Mouse (Mus musculus) CH12.LX (cell line): ENCODE results near the gene Syt12. TPM values are rescaled to one million over a fixed set of nuclear protein-coding genes. Genes with fewer than 3 reads are reported as not detected.
A peak's percentile ranks its signal among the peaks of the same experiment; 100 is the strongest.

Experiments
- DNase-seq: peaks from one replicate; pipeline ENCODE4 v3.0.0-alpha.2; 2013; ENCODE audit errors: extremely low read depth
- H3K27ac ChIP-seq: 2 replicates; pipeline ENCODE4 v1.5.1; 2012; ENCODE audit warnings: low read depth, mild to moderate bottlenecking, control low read depth, moderate library complexity; ENCODE audit not compliant: insufficient read depth
- H3K27me3 ChIP-seq: replicated peaks from 2 replicates; pipeline ENCODE3; 2012; ENCODE audit warnings: inconsistent platforms
- H3K36me3 ChIP-seq, 2 experiments: replicated peaks in 1 of 2; 2 replicates each; pipeline versions ENCODE3 to v1.6.1; 2012; ENCODE audit warnings: inconsistent platforms in 1 of 2, low read length in 1 of 2, mild to moderate bottlenecking in 1 of 2, mixed read lengths in 1 of 2, moderate library complexity in 1 of 2; ENCODE audit not compliant: control insufficient read depth in 1 of 2, insufficient read depth in 1 of 2
- H3K4me1 ChIP-seq, 2 experiments: 2 replicates each; pipeline ENCODE4 v1.6.1; 2012; ENCODE audit warnings: inconsistent platforms in 1 of 2, moderate library complexity in 1 of 2; ENCODE audit not compliant: insufficient read depth in 2 of 2, control insufficient read depth in 1 of 2
- H3K4me2 ChIP-seq: 2 replicates; pipeline ENCODE4 v1.6.1; 2012; ENCODE audit warnings: low read depth, mild to moderate bottlenecking, control low read depth; ENCODE audit not compliant: poor library complexity, insufficient read depth, severe bottlenecking
- H3K4me3 ChIP-seq, 3 experiments: fragments of 150-350 bp in 1 of 3; sonication (generic) in 1 of 3; replicated peaks in 1 of 3; 2 replicates each; pipeline versions ENCODE3 to v1.5.1; 2011 to 2012; ENCODE audit warnings: low read depth in 2 of 3, low read length in 2 of 3, mild to moderate bottlenecking in 2 of 3, moderate library complexity in 2 of 3, control low read depth in 1 of 3, improper control_type of control experiment in 1 of 3, inconsistent platforms in 1 of 3, mixed read lengths in 1 of 3; ENCODE audit not compliant: poor library complexity in 1 of 3
- H3K79me2 ChIP-seq: replicated peaks from 2 replicates; pipeline ENCODE4 v1.6.1; 2012; ENCODE audit warnings: mild to moderate bottlenecking, moderate library complexity; ENCODE audit not compliant: control insufficient read depth, poor library complexity, insufficient read depth, severe bottlenecking; ENCODE audit errors: extremely low read depth
- H3K9ac ChIP-seq: 2 replicates; pipeline ENCODE4 v1.6.1; 2012; ENCODE audit warnings: low read depth, mild to moderate bottlenecking, control low read depth, moderate library complexity; ENCODE audit not compliant: insufficient read depth
- H3K9me3 ChIP-seq: replicated peaks from 2 replicates; pipeline ENCODE3; 2012; ENCODE audit warnings: low read length, inconsistent platforms, mixed read lengths
- BHLHE40 ChIP-seq: IDR thresholded peaks from 2 replicates; pipeline ENCODE4 v1.6.1; 2011; ENCODE audit warnings: mild to moderate bottlenecking, low read depth, low read length, improper control_type of control experiment
- CHD1 ChIP-seq: IDR thresholded peaks from 2 replicates; pipeline ENCODE4 v1.6.1; 2012; ENCODE audit warnings: low read depth, low read length, improper control_type of control experiment, inconsistent platforms
- CHD2 ChIP-seq: IDR thresholded peaks from 2 replicates; pipeline ENCODE4 v1.6.1; 2011; ENCODE audit warnings: low read length, improper control_type of control experiment
- CTCF ChIP-seq, 2 experiments: IDR thresholded peaks in 1 of 2; conservative IDR thresholded peaks in 1 of 2; 2 replicates each; pipeline ENCODE4 v1.5.1; 2011 to 2012; ENCODE audit warnings: low read depth in 2 of 2, low read length in 2 of 2, improper control_type of control experiment in 1 of 2, inconsistent platforms in 1 of 2, mild to moderate bottlenecking in 1 of 2, moderate library complexity in 1 of 2
- ELF1 ChIP-seq: IDR thresholded peaks from 2 replicates; pipeline ENCODE4 v1.6.1; 2014; ENCODE audit warnings: low read depth, mild to moderate bottlenecking, inconsistent platforms, low read length, improper control_type of control experiment
- EP300 ChIP-seq: IDR thresholded peaks from 2 replicates; pipeline ENCODE4 v1.6.1; 2011; ENCODE audit warnings: low read length, improper control_type of control experiment
- GABPA ChIP-seq: IDR thresholded peaks from 2 replicates; pipeline ENCODE4 v1.6.1; 2012; ENCODE audit warnings: low read depth, low read length, improper control_type of control experiment, inconsistent platforms; ENCODE audit not compliant: insufficient replicate concordance
- HCFC1 ChIP-seq: IDR thresholded peaks from 2 replicates; pipeline ENCODE4 v1.6.1; 2012; ENCODE audit warnings: low read depth, mild to moderate bottlenecking, inconsistent platforms, low read length, improper control_type of control experiment
- IRF4 ChIP-seq: IDR thresholded peaks from 2 replicates; pipeline ENCODE4 v1.6.1; 2014; ENCODE audit warnings: low read depth, mild to moderate bottlenecking, inconsistent platforms, low read length, improper control_type of control experiment
- JUN ChIP-seq: IDR thresholded peaks from 2 replicates; pipeline ENCODE4 v1.6.1; 2011; ENCODE audit warnings: low read depth, mild to moderate bottlenecking, low read length, improper control_type of control experiment, moderate library complexity; ENCODE audit not compliant: insufficient read depth
- JUND ChIP-seq: conservative IDR thresholded peaks from 2 replicates; pipeline ENCODE4 v1.6.1; 2011; ENCODE audit warnings: low read depth, low read length, improper control_type of control experiment
- KAT2A ChIP-seq: IDR thresholded peaks from 2 replicates; pipeline ENCODE4 v1.6.1; 2012; ENCODE audit warnings: low read length, improper control_type of control experiment, inconsistent platforms; ENCODE audit not compliant: insufficient replicate concordance
- MAX ChIP-seq: IDR thresholded peaks from 2 replicates; pipeline ENCODE4 v1.6.1; 2011; ENCODE audit warnings: low read length, improper control_type of control experiment
- MAZ ChIP-seq: IDR thresholded peaks from 2 replicates; pipeline ENCODE4 v1.6.1; 2012; ENCODE audit warnings: low read depth, mild to moderate bottlenecking, inconsistent platforms, low read length, improper control_type of control experiment, moderate library complexity
- MEF2A ChIP-seq: IDR thresholded peaks from 2 replicates; pipeline ENCODE4 v1.6.1; 2014; ENCODE audit warnings: low read depth, mild to moderate bottlenecking, inconsistent platforms, low read length, improper control_type of control experiment, borderline replicate concordance
- MXI1 ChIP-seq: IDR thresholded peaks from 2 replicates; pipeline ENCODE4 v1.6.1; 2011; ENCODE audit warnings: mild to moderate bottlenecking, low read depth, low read length, improper control_type of control experiment
- NELFE ChIP-seq: IDR thresholded peaks from 2 replicates; pipeline ENCODE4 v1.6.1; 2011; ENCODE audit warnings: low read depth, low read length, improper control_type of control experiment
- PAX5 ChIP-seq: IDR thresholded peaks from 2 replicates; pipeline ENCODE4 v1.6.1; 2012; ENCODE audit warnings: low read length, inconsistent platforms, mixed read lengths
- POLR2AphosphoS2 ChIP-seq: IDR thresholded peaks from 2 replicates; pipeline ENCODE4 v1.6.1; 2011; ENCODE audit warnings: low read depth, low read length, improper control_type of control experiment
- RAD21 ChIP-seq: IDR thresholded peaks from 2 replicates; pipeline ENCODE4 v1.6.1; 2011; ENCODE audit warnings: low read depth, mild to moderate bottlenecking, low read length, improper control_type of control experiment, moderate library complexity
- RCOR1 ChIP-seq: conservative IDR thresholded peaks from 2 replicates; pipeline ENCODE4 v1.6.1; 2012; ENCODE audit warnings: low read depth, mild to moderate bottlenecking, inconsistent platforms, low read length, improper control_type of control experiment
- SIN3A ChIP-seq: IDR thresholded peaks from 2 replicates; pipeline ENCODE4 v1.6.1; 2012; ENCODE audit warnings: low read length, improper control_type of control experiment, inconsistent platforms
- SMC3 ChIP-seq: IDR thresholded peaks from 2 replicates; pipeline ENCODE4 v1.6.1; 2011; ENCODE audit warnings: low read depth, low read length, improper control_type of control experiment
- TBP ChIP-seq: conservative IDR thresholded peaks from 2 replicates; pipeline ENCODE4 v1.6.1; 2011; ENCODE audit warnings: low read depth, low read length, improper control_type of control experiment
- TCF12 ChIP-seq: IDR thresholded peaks from 2 replicates; pipeline ENCODE4 v1.6.1; 2014; ENCODE audit warnings: low read depth, mild to moderate bottlenecking, inconsistent platforms, low read length, improper control_type of control experiment
- UBTF ChIP-seq: IDR thresholded peaks from 2 replicates; pipeline ENCODE4 v1.6.1; 2012; ENCODE audit warnings: low read depth, mild to moderate bottlenecking, inconsistent platforms, low read length, improper control_type of control experiment, moderate library complexity
- ZC3H11A ChIP-seq: IDR thresholded peaks from 2 replicates; pipeline ENCODE4 v1.6.1; 2012; ENCODE audit warnings: low read depth, mild to moderate bottlenecking, inconsistent platforms, low read length, improper control_type of control experiment
- ZKSCAN1 ChIP-seq: IDR thresholded peaks from 2 replicates; pipeline ENCODE4 v1.6.1; 2012; ENCODE audit warnings: low read depth, inconsistent platforms, low read length, improper control_type of control experiment, borderline replicate concordance
- ZNF384 ChIP-seq: IDR thresholded peaks from 2 replicates; pipeline ENCODE4 v1.6.1; 2012; ENCODE audit warnings: low read depth, low read length, improper control_type of control experiment, inconsistent platforms
- dilution Hi-C: fragments of 300-500 bp; cut with MboI; formaldehyde crosslinking; loops from 2 replicates; pipeline ENCODE4 v1.14.3; 2020; ENCODE audit warnings: low sequenced_read_pairs; ENCODE audit not compliant: extremely low pct_unique_long_range_greater_than_20kb, extremely low pct_ligation_motif_present
- in situ Hi-C: fragments of 300-500 bp; cut with MboI; formaldehyde crosslinking; loops from 3 replicates; pipeline ENCODE4 v1.14.3; 2019; ENCODE audit warnings: low sequenced_read_pairs, low pct_ligation_motif_present, low pct_unique_long_range_greater_than_20kb, mixed read lengths
- polyA plus RNA-seq: library from polyadenylated mRNA; unstranded; fragments of >175 nt; gene quantifications from 2 replicates; pipeline ENCODE4 v1.2.1, GENCODE M21; 2012; ENCODE audit warnings: low read depth; ENCODE audit not compliant: insufficient read length
- total RNA-seq, 2 experiments: library from RNA; depleted of rRNA; stranded (reverse); fragments of 300-350 nt in 1 of 2; fragments of >200 nt in 1 of 2; gene quantifications; 2 replicates each; pipeline ENCODE4 v1.2.3; 2012 to 2014

Syt12 gene
- total and polyA plus RNA-seq, 3 experiments: 0.17 to 0.50 TPM; not detected in 1

DNA sequence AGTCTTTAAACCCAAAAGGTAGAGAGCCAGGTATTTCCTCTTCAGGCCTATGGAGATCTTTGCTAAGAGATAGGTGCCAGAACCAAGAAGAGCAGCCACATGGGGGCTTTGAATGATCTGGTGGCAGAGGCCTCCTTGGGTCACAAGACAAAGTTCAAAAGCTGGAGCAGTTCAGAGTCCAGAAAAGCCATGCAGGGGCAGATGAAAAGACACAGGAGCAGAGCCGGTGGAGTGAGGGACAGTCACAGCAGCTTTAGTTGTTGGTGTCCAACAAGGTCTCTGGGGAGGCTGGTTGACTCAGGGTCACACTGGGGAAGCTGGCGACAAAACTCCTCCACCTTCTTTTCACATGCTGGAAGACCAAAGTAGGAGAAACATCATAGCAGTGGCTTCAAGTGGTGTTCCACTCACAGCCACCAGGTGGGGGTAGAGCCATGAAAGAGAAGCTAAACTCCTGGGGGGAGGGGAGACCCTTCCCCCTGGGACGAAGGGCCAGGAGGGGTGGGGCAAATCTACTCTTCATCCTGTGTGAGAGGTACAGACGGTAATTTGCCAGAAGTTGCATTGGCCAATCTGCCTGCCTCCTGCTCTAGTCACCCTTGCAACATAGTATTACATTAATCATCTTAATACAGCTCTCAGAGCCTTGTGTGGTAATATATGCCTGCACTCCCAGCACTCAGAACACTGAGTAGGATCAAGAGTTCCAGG is 20.2 kb upstream of the Syt12 start:
- dilution Hi-C loops: no loop called here
- Histone ChIP-seq H3K4me2 (no peak overlapping the region), H3K4me1 (peaks cover 0 to 15% of the 10 kb centered on the region in 2 experiments; a peak in 2 of 4 replicates)
- TF ChIP-seq JUND (no peak), IRF4 (0 out of 2 replicates have a peak, but pooled peaks have one; percentile 30), MEF2A (peak; percentile 35; the same call in 1 of the 2 replicates), ZC3H11A (peak; percentile 76), SIN3A (peak; percentile 66), POLR2AphosphoS2 (no peak), ELF1 (0 out of 2 replicates have a peak, but pooled peaks have one; percentile 10), RAD21 (peak; percentile 96), ZKSCAN1 (no peak), PAX5 (no peak), KAT2A (no peak), JUN (no peak), EP300 (no peak), NELFE (peak; percentile 59; the same call in 1 of the 2 replicates), CTCF (conservative IDR thresholded peaks at IDR 0.05 in 1 of 2, IDR thresholded peaks at IDR 0.05 in 1 of 2; ENCODE audit: low read depth in 2 of 2, low read length in 2 of 2) (peak; percentile 58 to 95), CHD1 (no peak), MAX (peak; percentile 27; the same call in 1 of the 2 replicates), TCF12 (peak; percentile 54; the same call in 1 of the 2 replicates), SMC3 (peak; percentile 93), MAZ (peak; percentile 91), HCFC1 (no peak), BHLHE40 (peak; percentile 51), UBTF (no peak), TBP (no peak), RCOR1 (no peak), GABPA (no peak), CHD2 (peak; percentile 96), MXI1 (no peak), ZNF384 (no peak)
- TF ChIP-seq, all 38 proteins: peak for 14
- in situ Hi-C loops: loop anchor here (5.0 to 25.0 kb wide), 4 partner anchors 127 to 490 kb away; partner anchors contain the start of genes Ctsf, Npas4 and Rce1
- Histone ChIP-seq H3K9me3 (no peaks in the 10 kb centered on the region), H3K79me2 (no peaks in the 10 kb centered on the region), H3K36me3 (no peaks in the 10 kb centered on the region), H3K9ac (no peak overlapping the region), H3K27ac (no peak overlapping the region), H3K4me3 (no peak overlapping the region), H3K27me3 (peaks cover 2% of the 10 kb centered on the region)
- DNase-seq: peak; percentile 82
